Mouse (Mus musculus) spleen, adult 2 months (tissue): ENCODE results near the gene Rho.

Experiments used
- CTCF ChIP-seq: fragments of 200-500 bp; IDR thresholded peaks from 2 replicates; pipeline ENCODE4 v1.5.1; 2011; ENCODE audit warnings: mild to moderate bottlenecking, inconsistent platforms; ENCODE audit not compliant: insufficient read depth, insufficient read length, insufficient replicate concordance; ENCODE audit errors: extremely low read depth
- POLR2A ChIP-seq: fragments of 200-500 bp; IDR thresholded peaks from 2 replicates; pipeline ENCODE4 v1.6.1; 2011; ENCODE audit warnings: low read depth, low read length, inconsistent platforms

- TF ChIP-seq CTCF (no peak), POLR2A (no peak)
Observed at GRCm38 (mm10) chr6:115941128-115941527, 9.6 kb downstream of the Rho start.
